Mouse (Mus musculus) liver, embryonic 13.5 days (tissue): Measurements from ENCODE around the gene Zfp428. TPM values are rescaled to one million over a fixed set of nuclear protein-coding genes. Genes with fewer than 3 reads are reported as not detected.

ENCODE experiments used
- ATAC-seq: fragments of 200-750 bp; cut with Nextera tagmentation; 2 replicates; pipeline ENCODE4 v1.8.0; 2017; ENCODE audit warnings: low read depth, mild to moderate bottlenecking, moderate number of reproducible peaks, moderate library complexity
- DNase-seq: peaks from one replicate; pipeline ENCODE4 v3.0.0; 2022
- H3K27ac ChIP-seq: fragments of 300-500 bp; sonication (generic); 2 replicates; pipeline ENCODE4 v1.5.1; 2015; ENCODE audit warnings: moderate library complexity, mild to moderate bottlenecking, inconsistent platforms
- H3K27me3 ChIP-seq: fragments of 300-500 bp; sonication (generic); 2 replicates; pipeline ENCODE4 v1.6.1; 2015; ENCODE audit warnings: mild to moderate bottlenecking, inconsistent platforms
- H3K36me3 ChIP-seq: fragments of 300-500 bp; sonication (generic); 2 replicates; pipeline ENCODE4 v1.6.1; 2015; ENCODE audit warnings: mild to moderate bottlenecking, inconsistent platforms
- H3K4me1 ChIP-seq: fragments of 300-500 bp; sonication (generic); replicated peaks from 2 replicates; pipeline ENCODE4 v1.6.1; 2015; ENCODE audit warnings: inconsistent platforms
- H3K4me2 ChIP-seq: fragments of 300-500 bp; sonication (generic); 2 replicates; pipeline ENCODE4 v1.6.1; 2015; ENCODE audit warnings: inconsistent platforms, mild to moderate bottlenecking, moderate library complexity
- H3K4me3 ChIP-seq: fragments of 300-500 bp; sonication (generic); replicated peaks from 2 replicates; pipeline ENCODE4 v1.5.1; 2015; ENCODE audit warnings: mild to moderate bottlenecking, inconsistent platforms
- H3K9ac ChIP-seq: fragments of 300-500 bp; sonication (generic); 2 replicates; pipeline ENCODE4 v1.6.1; 2015; ENCODE audit warnings: mild to moderate bottlenecking, inconsistent platforms
- H3K9me3 ChIP-seq: fragments of 300-500 bp; sonication (generic); replicated peaks from 2 replicates; pipeline ENCODE4 v1.6.1; 2016; ENCODE audit warnings: inconsistent platforms
- WGBS: fragments of 180-500 bp; shearing (Covaris S2); methylation state at CpG from one replicate; pipeline ENCODE4 v1.1.7; 2015; ENCODE audit not compliant: insufficient replicate concordance; 5-methylcytosine and 5-hydroxymethylcytosine counted together
- polyA plus RNA-seq: library from polyadenylated mRNA; unstranded; fragments of >200 nt; fragmentation: Nextera tagmentation; extraction: Ambion mirVana; gene quantifications from 2 replicates; pipeline ENCODE4 v1.2.1, GENCODE M21; 2015

The Zfp428 gene
- polyA plus RNA-seq, 1 experiment from 2014 or later: 8.3 TPM

GRCm38 (mm10) chr7:24472442-24472841 lies 34.4 kb upstream of the Zfp428 start:
- H3K9ac ChIP-seq: no peak overlapping the region
- WGBS: 75% methylated on average over 6 of the region's 6 CpGs
- DNase-seq: no peak
- no peaks in the 10 kb centered on the region for H3K9me3 ChIP-seq
- no peak overlapping the region for H3K4me2 ChIP-seq
- H3K4me3 ChIP-seq: no peak overlapping the region
- H3K36me3 ChIP-seq: no peaks in the 10 kb centered on the region
- H3K27ac ChIP-seq: no peak overlapping the region
- H3K27me3 ChIP-seq: no peaks in the 10 kb centered on the region
- no peaks in the 10 kb centered on the region for H3K4me1 ChIP-seq
- no peak for ATAC-seq

- no peaks in the 10 kb centered on the region for H3K36me3 ChIP-seq
- no peaks in the 10 kb centered on the region for H3K4me1 ChIP-seq
- H3K9ac ChIP-seq: no peak overlapping the region
- no peak for ATAC-seq
- 0 out of 2 replicates have a peak, but pooled peaks cover 3% of the 10 kb centered on the region for H3K9me3 ChIP-seq
- WGBS: 67% methylated on average over 7 of the region's 7 CpGs
- no peak overlapping the region for H3K4me3 ChIP-seq
- H3K4me2 ChIP-seq: no peak overlapping the region
- no peaks in the 10 kb centered on the region for H3K27me3 ChIP-seq
- H3K27ac ChIP-seq: no peak overlapping the region
- DNase-seq: no peak
Observed at GRCm38 (mm10) chr7:24472937-24473336, 33.9 kb upstream of the Zfp428 start.

GRCm38 (mm10) chr7:24473913-24474529 lies 32.8 kb upstream of the Zfp428 start:
- Histone ChIP-seq H3K27me3 (peaks cover 3% of the 10 kb centered on the region), H3K4me1 (no peaks in the 10 kb centered on the region), H3K9me3 (0 out of 2 replicates have a peak, but pooled peaks cover 3% of the 10 kb centered on the region), H3K4me2 (no peak overlapping the region), H3K27ac (no peak overlapping the region), H3K4me3 (no peak overlapping the region), H3K9ac (no peak overlapping the region), H3K36me3 (no peaks in the 10 kb centered on the region)
- DNase-seq (peak; percentile 39), ATAC-seq (peak; percentile 54; the same call in 1 of the 2 replicates)
- 58% methylated on average over 10 of the region's 10 CpGs for WGBS

GRCm38 (mm10) chr7:24474811-24475506 lies 31.8 kb upstream of the Zfp428 start:
- no peak overlapping the region for H3K4me2 ChIP-seq
- H3K9ac ChIP-seq: no peak overlapping the region
- H3K4me1 ChIP-seq: no peaks in the 10 kb centered on the region
- H3K27me3 ChIP-seq: peaks cover 13% of the 10 kb centered on the region
- no peaks in the 10 kb centered on the region for H3K36me3 ChIP-seq
- DNase-seq (no peak), ATAC-seq (no peak)
- no peak overlapping the region for H3K4me3 ChIP-seq
- 70% methylated on average over 21 of the region's 21 CpGs for WGBS
- no peak overlapping the region for H3K27ac ChIP-seq
- H3K9me3 ChIP-seq: 0 out of 2 replicates have a peak, but pooled peaks cover 3% of the 10 kb centered on the region

GRCm38 (mm10) chr7:24476338-24476737 lies 30.5 kb upstream of the Zfp428 start:
- Histone ChIP-seq H3K4me3 (no peak overlapping the region), H3K9ac (no peak overlapping the region), H3K36me3 (no peaks in the 10 kb centered on the region), H3K27me3 (peaks cover 27% of the 10 kb centered on the region), H3K27ac (no peak overlapping the region), H3K9me3 (0 out of 2 replicates have a peak, but pooled peaks cover 3% of the 10 kb centered on the region), H3K4me1 (peaks cover 7% of the 10 kb centered on the region), H3K4me2 (no peak overlapping the region)
- DNase-seq (no peak), ATAC-seq (no peak)
- 65% methylated on average over 8 of the region's 8 CpGs for WGBS

- Histone ChIP-seq H3K27me3 (peaks cover 32% of the 10 kb centered on the region), H3K4me1 (peaks cover 12% of the 10 kb centered on the region), H3K9ac (no peak overlapping the region), H3K27ac (no peak overlapping the region), H3K9me3 (0 out of 2 replicates have a peak, but pooled peaks cover 3% of the 10 kb centered on the region), H3K4me3 (no peak overlapping the region), H3K36me3 (no peaks in the 10 kb centered on the region), H3K4me2 (no peak overlapping the region)
- ATAC-seq: no peak
- DNase-seq: no peak
- 77% methylated on average over 7 of the region's 7 CpGs for WGBS
Observed at GRCm38 (mm10) chr7:24476856-24477255, 29.9 kb upstream of the Zfp428 start.

GRCm38 (mm10) chr7:24478911-24479310 lies 27.9 kb upstream of the Zfp428 start:
- WGBS: 64% methylated on average over 5 of the region's 5 CpGs
- Histone ChIP-seq H3K4me1 (peaks cover 17% of the 10 kb centered on the region), H3K27me3 (peaks cover 52% of the 10 kb centered on the region), H3K4me2 (no peak overlapping the region), H3K27ac (no peak overlapping the region), H3K9me3 (0 out of 2 replicates have a peak, but pooled peaks cover 3% of the 10 kb centered on the region), H3K9ac (no peak overlapping the region), H3K36me3 (no peaks in the 10 kb centered on the region), H3K4me3 (no peak overlapping the region)
- DNase-seq (no peak), ATAC-seq (no peak)

- Histone ChIP-seq H3K36me3 (no peaks in the 10 kb centered on the region), H3K27me3 (peaks cover 60% of the 10 kb centered on the region), H3K4me3 (no peak overlapping the region), H3K27ac (no peak overlapping the region), H3K9ac (no peak overlapping the region), H3K4me1 (peaks cover 17% of the 10 kb centered on the region), H3K9me3 (0 out of 2 replicates have a peak, but pooled peaks cover 3% of the 10 kb centered on the region), H3K4me2 (no peak overlapping the region)
- 67% methylated on average over 2 of the region's 2 CpGs for WGBS
- DNase-seq (no peak), ATAC-seq (no peak)
Observed at GRCm38 (mm10) chr7:24479685-24480084, 27.1 kb upstream of the Zfp428 start.

- Histone ChIP-seq H3K36me3 (no peaks in the 10 kb centered on the region), H3K4me2 (no peak overlapping the region), H3K27me3 (peaks cover 67% of the 10 kb centered on the region), H3K27ac (no peak overlapping the region), H3K4me3 (no peak overlapping the region), H3K9ac (no peak overlapping the region), H3K9me3 (0 out of 2 replicates have a peak, but pooled peaks cover 3% of the 10 kb centered on the region), H3K4me1 (peaks cover 17% of the 10 kb centered on the region)
- ATAC-seq: no peak
- WGBS: 58% methylated on average over 18 of the region's 18 CpGs
- no peak for DNase-seq
Observed at GRCm38 (mm10) chr7:24480121-24480941, 26.5 kb upstream of the Zfp428 start.

GRCm38 (mm10) chr7:24480986-24481473 lies 25.8 kb upstream of the Zfp428 start:
- peak overlapping the region; percentile 75 for H3K4me2 ChIP-seq
- H3K9me3 ChIP-seq: 0 out of 2 replicates have a peak, but pooled peaks cover 3% of the 10 kb centered on the region
- H3K4me3 ChIP-seq: peak overlapping the region; percentile 59
- H3K27ac ChIP-seq: no peak overlapping the region
- H3K9ac ChIP-seq: no peak overlapping the region
- no peaks in the 10 kb centered on the region for H3K36me3 ChIP-seq
- peaks cover 72% of the 10 kb centered on the region for H3K27me3 ChIP-seq
- peaks cover 17% of the 10 kb centered on the region for H3K4me1 ChIP-seq
- 10% methylated on average over 14 of the region's 14 CpGs for WGBS
- DNase-seq (no peak), ATAC-seq (0 out of 2 replicates have a peak, but pooled peaks have one; percentile 5)
